8 mouse cellular contexts compared by ENCODE assay signal in the genomic region with DNA sequence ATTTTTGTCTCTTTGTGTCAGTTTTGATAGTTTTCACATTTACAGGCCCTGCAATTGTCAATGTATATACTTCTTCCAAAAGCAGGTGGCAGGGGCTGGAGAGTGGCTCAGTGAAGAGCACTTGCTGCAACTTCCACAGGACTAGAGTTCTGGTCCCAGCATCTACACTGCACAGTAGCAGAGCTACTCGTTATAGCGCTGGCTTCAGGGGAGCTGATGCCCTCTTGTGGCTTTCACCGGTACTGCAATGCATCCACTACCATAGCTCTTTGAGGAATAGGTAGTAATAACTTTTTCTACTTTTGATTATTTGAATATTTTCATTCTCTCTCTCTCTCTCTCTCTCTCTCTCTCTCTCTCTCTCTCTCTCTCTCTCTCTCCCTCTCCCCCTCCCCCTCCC.
DNase-seq lines count a peak whose midpoint lies in the region; ATAC-seq and TF ChIP-seq lines count a peak whose summit lies in the region.

No protein-coding gene starts in this region.

- ATAC-seq in heart, postnatal 0 days (ENCODE audit: insufficient read depth, low read depth), result no peak
- peak; percentile 67; the same call in 1 of the 2 replicates for ATAC-seq in lung, embryonic 14.5 days (ENCODE audit: insufficient read depth)

- H3ac ChIP-seq in C2C12 (ENCODE audit: control insufficient read depth, insufficient read length, low read depth), result no peak overlapping the region

- no peaks in the 10 kb centered on the region for H3K79me3 ChIP-seq in C2C12 (ENCODE audit: low read depth)

- peaks cover 13% of the 10 kb centered on the region for H3K4me1 ChIP-seq in heart, postnatal 0 days (ENCODE audit: control insufficient read depth, insufficient read depth)
- no peaks in the 10 kb centered on the region; the same call in 1 of the 2 replicates for H3K4me1 ChIP-seq in lung, embryonic 14.5 days (ENCODE audit: insufficient read depth)

- no peak overlapping the region for H3K9ac ChIP-seq in heart, postnatal 0 days (replicated peaks; ENCODE audit: low read depth, low read length)
- H3K9ac ChIP-seq in lung, embryonic 14.5 days, result no peak overlapping the region

- TF ChIP-seq CTCF in C2C12 (IDR thresholded peaks at IDR 0.05; ENCODE audit: control insufficient read depth, insufficient read depth, insufficient read length), result peak; percentile 36
- peak; percentile 93 for TF ChIP-seq CTCF in heart, postnatal 0 days (IDR thresholded peaks at IDR 0.05; ENCODE audit: low read depth)
- peak; percentile 93 for TF ChIP-seq CTCF in lung, embryonic 14.5 days (IDR thresholded peaks at IDR 0.05; ENCODE audit: low read depth)

- TF ChIP-seq EP300 in heart, postnatal 0 days (IDR thresholded peaks at IDR 0.05; ENCODE audit: low read depth), result no peak

- H3K79me2 ChIP-seq in C2C12 (ENCODE audit: control insufficient read depth, insufficient read depth), result no peaks in the 10 kb centered on the region

- H3K9me3 ChIP-seq in heart, postnatal 0 days (replicated peaks; ENCODE audit: control insufficient read depth, low read length), result no peaks in the 10 kb centered on the region
- no peaks in the 10 kb centered on the region for H3K9me3 ChIP-seq in lung, embryonic 14.5 days (ENCODE audit: low read depth, low read length)

- no peak overlapping the region for H3K4me3 ChIP-seq in C2C12 (ENCODE audit: insufficient read depth, poor library complexity, severe bottlenecking)
- no peak overlapping the region for H3K4me3 ChIP-seq in heart, postnatal 0 days (ENCODE audit: low read depth, low read length)
- no peak overlapping the region for H3K4me3 ChIP-seq in lung, embryonic 14.5 days (ENCODE audit: low read depth, low read length)

- 3% methylated on average over 3 of the region's 3 CpGs for WGBS in heart, postnatal 0 days
- WGBS in large intestine, adult 2 months, result 3% methylated on average over 3 of the region's 3 CpGs
- WGBS in lung, embryonic 14.5 days, result 0% methylated on average over 3 of the region's 3 CpGs

- H3K27ac ChIP-seq in heart, postnatal 0 days (ENCODE audit: low read depth), result no peak overlapping the region
- H3K27ac ChIP-seq in lung, embryonic 14.5 days (ENCODE audit: low read depth), result no peak overlapping the region

- H3K4me2 ChIP-seq in heart, postnatal 0 days (ENCODE audit: low read depth, low read length), result no peak overlapping the region
- no peak overlapping the region for H3K4me2 ChIP-seq in lung, embryonic 14.5 days

- H3K36me3 ChIP-seq in C2C12 (ENCODE audit: control insufficient read depth, insufficient read depth), result no peaks in the 10 kb centered on the region
- no peaks in the 10 kb centered on the region for H3K36me3 ChIP-seq in heart, postnatal 0 days (replicated peaks; ENCODE audit: control insufficient read depth, insufficient read depth, low read length)
- H3K36me3 ChIP-seq in lung, embryonic 14.5 days (ENCODE audit: insufficient read depth), result no peaks in the 10 kb centered on the region

- peak; percentile 81 for DNase-seq in adrenal gland, adult 2 months
- DNase-seq in embryo, embryonic 9.5 days (ENCODE audit: extremely low spot score), result peak; percentile 71
- no peak for DNase-seq in heart, postnatal 0 days (ENCODE audit: low spot score)
- DNase-seq in large intestine, adult 2 months (ENCODE audit: low read depth, low spot score), result peak; percentile 47
- peak; percentile 92 for DNase-seq in lung, embryonic 14.5 days
- peak; percentile 73 for DNase-seq in ovary, postnatal 36 days (ENCODE audit: low spot score)
- peak; percentile 89 for DNase-seq in thymus, postnatal 14 days

- H3K27me3 ChIP-seq in C2C12 (ENCODE audit: control insufficient read depth, insufficient read depth, insufficient read length), result no peaks in the 10 kb centered on the region
- H3K27me3 ChIP-seq in heart, postnatal 0 days (ENCODE audit: control insufficient read depth, insufficient read depth, low read length), result no peaks in the 10 kb centered on the region
- H3K27me3 ChIP-seq in lung, embryonic 14.5 days (ENCODE audit: insufficient read depth, low read length), result no peaks in the 10 kb centered on the region

TF ChIP-seq in C2C12, 6 proteins besides CTCF, POLR2A, EP300 and RAD21:
- TF ChIP-seq CEBPB (IDR thresholded peaks at IDR 0.05; ENCODE audit: low read depth) (no peak), MAX (IDR thresholded peaks at IDR 0.05) (no peak), FOSL1 (IDR thresholded peaks at IDR 0.05; ENCODE audit: insufficient read depth, low read length, poor library complexity, severe bottlenecking) (no peak), MYOG (IDR thresholded peaks at IDR 0.05; ENCODE audit: control insufficient read depth, extremely low read depth, insufficient read length) (no peak), MYOD1 (IDR thresholded peaks at IDR 0.05; ENCODE audit: control insufficient read depth, insufficient read length, low read depth) (no peak), USF1 (IDR thresholded peaks at IDR 0.05; ENCODE audit: low read depth) (no peak)

Comparison
In these comparisons a context has a peak if more than half of its experiments do, and no peak if none do; other contexts are left out.
1. CTCF ChIP-seq: peak in every context shown above with its lines; median percentile 93 in heart, postnatal 0 days; 93 in lung, embryonic 14.5 days; 36 in C2C12.